Mouse (Mus musculus) kidney, postnatal 14 days (tissue): ENCODE results near the gene Acad11.

ENCODE experiments used
- DNase-seq: peaks from one replicate; pipeline ENCODE4 v3.0.0; 2022; ENCODE audit warnings: mixed read lengths

Acad11 gene

DNA sequence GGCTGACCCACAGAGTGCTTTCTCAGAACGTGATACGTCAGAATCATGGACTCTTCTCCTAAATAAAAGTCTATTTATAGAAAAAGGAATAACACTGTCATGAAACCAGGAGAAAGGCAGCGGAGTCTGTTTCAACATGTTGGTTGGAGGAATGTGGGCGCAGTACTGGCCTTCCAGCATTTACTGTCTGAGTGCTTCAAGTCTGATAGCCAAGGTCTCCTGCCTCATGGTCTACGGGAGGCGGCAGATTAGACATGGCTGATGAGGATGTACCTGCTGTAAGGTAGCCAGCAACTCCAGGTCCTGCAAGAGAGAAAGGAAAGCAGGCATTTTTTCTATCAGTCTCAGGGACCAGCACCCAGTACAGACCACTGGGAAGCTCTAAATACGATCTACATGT, 88.9 kb downstream of the Acad11 start:
- no peak for DNase-seq

DNA sequence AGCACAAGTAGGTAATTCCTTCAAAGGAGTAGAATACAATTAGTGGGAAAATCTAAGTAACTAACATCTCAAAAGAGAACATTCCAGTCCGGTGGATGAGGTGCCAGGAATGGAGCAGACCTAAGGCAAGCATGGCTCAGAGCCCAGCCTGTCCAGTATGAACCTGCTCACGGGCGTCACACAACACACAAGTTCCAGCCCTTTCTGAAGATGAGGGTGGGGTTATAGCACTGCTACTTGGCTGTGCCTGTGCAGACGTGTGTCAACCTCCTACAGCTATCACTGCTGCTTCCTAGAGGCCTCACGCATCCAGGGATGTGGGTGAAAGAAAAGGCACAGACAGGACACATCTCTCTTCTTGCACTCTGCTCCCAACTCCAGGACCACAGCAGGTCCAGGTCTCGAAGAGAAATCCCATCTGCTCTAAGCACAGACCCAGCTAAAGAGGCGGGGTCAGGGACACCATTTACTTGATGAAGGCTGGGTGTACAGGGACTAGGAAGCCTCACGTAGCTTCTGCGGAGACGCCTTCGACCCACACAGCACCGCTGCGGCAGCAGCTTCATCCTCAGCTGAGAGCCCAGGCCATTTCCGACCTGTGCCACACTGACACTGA, 92.0 kb downstream of the Acad11 start:
- DNase-seq = no peak

DNA sequence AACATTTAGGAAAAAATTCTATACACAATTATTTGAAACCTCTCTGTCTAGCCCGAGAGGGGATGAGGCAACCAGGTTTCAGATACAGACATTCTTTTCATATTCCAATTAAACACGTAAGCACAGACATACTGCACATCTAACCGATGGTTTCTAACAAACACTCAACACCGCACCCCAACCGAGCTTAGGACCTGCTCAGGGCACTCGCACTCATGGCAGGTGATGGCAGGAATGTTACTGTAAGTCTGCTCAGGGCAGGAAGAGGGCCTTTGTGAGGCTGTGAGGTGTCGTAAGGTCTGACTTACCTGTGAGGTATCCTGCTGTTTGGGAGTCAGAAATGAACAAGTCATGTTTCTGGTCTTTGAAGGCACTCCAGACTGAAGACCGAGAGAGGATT, 93.3 kb downstream of the Acad11 start:
- no peak for DNase-seq

DNA sequence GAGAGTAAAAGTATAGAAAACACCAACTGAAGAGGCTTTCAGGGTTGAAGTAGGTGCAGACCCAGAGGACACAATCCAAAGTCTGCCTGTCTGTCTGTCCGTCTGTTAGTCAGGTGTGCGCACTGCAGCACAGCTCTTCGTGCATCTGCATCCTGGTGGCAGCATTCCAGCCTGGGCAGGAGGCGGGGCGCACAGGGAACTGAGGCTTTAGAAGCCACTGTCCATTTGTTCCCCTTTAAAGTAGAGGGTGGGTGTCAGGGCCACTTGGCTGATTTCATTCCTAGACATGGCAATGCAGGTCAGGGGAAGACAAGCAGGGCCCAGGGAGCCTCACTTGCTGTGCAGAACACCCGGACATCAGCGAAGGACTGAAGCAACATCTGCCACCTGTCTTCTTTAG, 94.1 kb downstream of the Acad11 start:
- DNase-seq = no peak

DNA sequence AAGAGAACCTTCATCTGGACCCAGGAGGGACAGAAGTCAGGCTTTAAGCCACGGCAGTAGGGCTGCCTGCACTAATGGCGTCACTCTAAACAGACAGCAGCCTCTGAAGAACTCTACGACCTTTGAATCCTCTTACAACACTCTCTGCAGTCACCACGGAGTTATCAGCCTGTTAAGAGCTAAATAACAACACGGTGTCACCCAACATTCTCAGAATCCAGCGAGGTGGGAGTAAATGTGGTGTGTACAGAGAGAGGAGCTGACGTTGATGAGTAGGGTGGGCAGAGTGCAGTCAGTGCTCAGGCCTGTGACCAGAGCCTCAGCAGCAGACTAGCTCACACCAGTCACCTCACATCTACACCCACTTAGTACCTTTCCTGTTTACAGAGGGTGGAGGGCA, 97.9 kb downstream of the Acad11 start:
- no peak for DNase-seq

DNA sequence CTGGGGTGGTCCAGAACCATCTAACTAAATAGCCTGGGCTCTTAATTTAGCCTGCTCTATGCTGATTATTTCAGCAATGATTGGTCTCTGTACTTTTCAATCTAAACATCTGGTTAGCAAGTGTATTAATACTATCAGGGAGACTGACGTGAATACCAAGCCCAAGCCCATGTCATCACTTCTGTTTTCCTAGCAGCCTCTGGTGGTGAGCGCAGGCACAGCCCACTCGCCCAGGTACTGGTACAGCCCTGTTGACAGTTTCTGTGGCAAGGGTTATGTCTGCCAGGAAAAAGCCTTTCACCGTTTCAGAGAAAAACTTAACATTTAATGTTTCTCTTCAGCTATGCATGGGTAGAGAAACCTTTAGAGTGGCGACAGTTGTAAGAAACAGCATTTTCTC, 101.0 kb downstream of the Acad11 start:
- no peak for DNase-seq

DNA sequence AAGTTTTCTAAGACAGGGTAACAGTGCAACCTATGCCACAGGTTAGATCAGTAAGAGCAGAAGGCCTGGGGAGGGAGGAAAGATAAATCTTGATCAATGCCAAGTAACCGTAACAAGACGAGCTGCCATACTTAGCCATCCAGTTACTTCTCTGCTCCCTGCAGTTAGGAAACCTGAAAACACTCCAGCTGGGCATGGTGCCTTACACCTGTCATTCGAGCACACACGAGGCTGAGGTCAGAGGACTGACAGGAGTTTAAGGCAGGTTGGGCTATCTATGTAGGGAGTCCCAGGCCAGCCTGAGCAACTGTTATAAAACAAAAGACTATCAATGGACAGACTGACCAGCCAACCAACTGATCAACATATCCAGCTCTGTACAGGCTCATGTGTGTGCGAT, 102.7 kb downstream of the Acad11 start:
- DNase-seq = no peak

DNA sequence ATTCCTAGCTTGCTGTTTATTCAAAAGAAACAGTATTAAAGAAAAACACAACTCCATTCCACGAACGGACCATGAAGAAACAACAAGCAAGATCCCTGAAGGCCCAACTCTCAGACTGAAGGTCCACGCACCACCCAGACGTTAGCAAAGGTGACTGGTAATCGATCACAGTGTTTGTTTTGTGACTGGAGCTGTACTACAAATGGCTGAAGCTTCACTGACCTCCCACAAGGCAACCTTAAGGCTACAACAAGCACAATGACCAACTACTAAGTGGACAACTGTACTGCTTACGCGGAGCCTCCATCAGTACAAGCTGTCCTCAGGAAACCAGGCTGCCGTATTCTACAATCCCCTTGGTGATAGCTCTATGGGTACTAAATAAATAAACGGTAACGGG, 106.8 kb downstream of the Acad11 start:
- DNase-seq = no peak

DNA sequence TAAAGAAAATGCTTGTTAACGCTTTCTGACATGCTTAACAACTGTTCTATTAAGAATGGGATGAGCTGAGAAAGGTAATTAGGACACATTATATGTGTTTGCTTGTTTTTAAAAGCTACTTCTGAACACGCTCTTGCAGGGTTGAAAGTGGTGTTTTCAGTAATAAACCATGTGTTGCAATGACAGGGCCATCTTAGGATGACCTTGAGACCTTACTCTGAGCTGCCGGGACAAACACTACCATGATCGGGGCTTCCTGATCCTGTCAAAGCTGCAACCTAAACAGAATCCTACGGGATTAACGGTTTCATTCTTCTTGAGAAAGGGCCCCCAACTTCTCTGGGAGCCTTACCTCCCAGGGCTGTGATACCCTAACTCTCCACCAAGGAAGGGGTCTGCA, 108.5 kb downstream of the Acad11 start:
- no peak for DNase-seq

DNA sequence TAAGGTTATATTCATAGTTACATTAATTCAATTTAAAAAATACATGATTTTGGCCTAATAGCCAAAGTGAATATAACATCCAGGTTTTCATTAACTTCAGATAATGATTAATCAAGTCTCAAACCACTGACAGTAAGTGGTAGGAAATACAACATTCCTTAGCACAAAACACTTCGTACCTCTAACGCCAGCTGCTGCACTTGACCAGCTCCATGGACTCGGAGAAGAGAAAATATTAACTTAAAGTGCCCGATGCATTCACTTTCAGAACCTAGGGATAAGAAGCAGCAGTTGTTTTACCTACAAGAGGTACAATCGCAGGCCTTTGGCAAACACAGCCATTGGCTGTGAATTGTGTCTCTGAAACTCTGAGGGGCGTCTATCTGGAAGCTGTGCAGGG, 109.2 kb downstream of the Acad11 start:
- DNase-seq = peak; percentile 48
